Mouse (Mus musculus): ENCODE data around the gene Iglon5. TPM values are rescaled to one million over a fixed set of nuclear protein-coding genes. Genes with fewer than 3 reads are reported as not detected.

Gene Iglon5
- polyA plus RNA-seq, 1 experiment from 2014 or later = 7.3 TPM

GRCm38 (mm10) chr7:43462851-43463250 is 27.0 kb downstream of the Iglon5 start, which contains the start of gene Vsig10l:
Gene Vsig10l, plus strand, starts transcription at chr7:43463151.
- H3K9ac ChIP-seq = no peak within 1 kb of the TSS
- H3K27me3 ChIP-seq = peaks cover 38% of the 10 kb centered on the region
- 63% methylated on average over 4 of the region's 4 CpGs for WGBS
- H3K27ac ChIP-seq = no peak within 1 kb of the TSS
- ATAC-seq (ENCODE audit: low FRiP score) = no peak
- H3K9me3 ChIP-seq = no peaks in the 10 kb centered on the region
- H3K4me3 ChIP-seq = no peak within 1 kb of the TSS
- H3K4me1 ChIP-seq (replicated peaks) = peaks cover 18% of the 10 kb centered on the region
- peaks cover 5% of the 10 kb centered on the region; the same call in 1 of the 2 replicates for H3K36me3 ChIP-seq
- H3K4me2 ChIP-seq = no peak within 1 kb of the TSS

- Histone ChIP-seq H3K9ac (no peak overlapping the region), H3K4me3 (no peak overlapping the region), H3K27me3 (no peaks in the 10 kb centered on the region), H3K9me3 (no peaks in the 10 kb centered on the region), H3K36me3 (peaks cover 66% of the 10 kb centered on the region), H3K4me1 (replicated peaks) (no peaks in the 10 kb centered on the region), H3K27ac (no peak overlapping the region), H3K4me2 (no peak overlapping the region)
- no peak for ATAC-seq (ENCODE audit: low FRiP score)
- 97% methylated on average over 6 of the region's 6 CpGs for WGBS
Observed at GRCm38 (mm10) chr7:43454371-43454770, 35.5 kb downstream of the Iglon5 start.

- Histone ChIP-seq H3K27me3 (no peaks in the 10 kb centered on the region), H3K4me3 (no peak overlapping the region), H3K27ac (no peak overlapping the region), H3K36me3 (peaks cover 66% of the 10 kb centered on the region), H3K9me3 (no peaks in the 10 kb centered on the region), H3K4me1 (replicated peaks) (no peaks in the 10 kb centered on the region), H3K9ac (no peak overlapping the region), H3K4me2 (no peak overlapping the region)
- 93% methylated on average over 14 of the region's 14 CpGs for WGBS
- ATAC-seq (ENCODE audit: low FRiP score) = no peak
Observed at GRCm38 (mm10) chr7:43453599-43454355, 36.1 kb downstream of the Iglon5 start.

- no peaks in the 10 kb centered on the region for H3K9me3 ChIP-seq
- no peak overlapping the region for H3K4me2 ChIP-seq
- no peak overlapping the region for H3K9ac ChIP-seq
- ATAC-seq (ENCODE audit: low FRiP score) = no peak
- peaks cover 58% of the 10 kb centered on the region for H3K36me3 ChIP-seq
- WGBS = 42% methylated on average over 4 of the region's 4 CpGs
- no peaks in the 10 kb centered on the region for H3K4me1 ChIP-seq (replicated peaks)
- no peak overlapping the region for H3K27ac ChIP-seq
- H3K27me3 ChIP-seq = no peaks in the 10 kb centered on the region
- H3K4me3 ChIP-seq = no peak overlapping the region
Observed at GRCm38 (mm10) chr7:43452609-43453008, 37.3 kb downstream of the Iglon5 start.

- 94% methylated on average over 11 of the region's 11 CpGs for WGBS
- ATAC-seq (ENCODE audit: low FRiP score) = no peak
- no peaks in the 10 kb centered on the region for H3K9me3 ChIP-seq
- H3K27ac ChIP-seq = no peak overlapping the region
- H3K9ac ChIP-seq = no peak overlapping the region
- no peaks in the 10 kb centered on the region for H3K4me1 ChIP-seq (replicated peaks)
- peaks cover 50% of the 10 kb centered on the region for H3K36me3 ChIP-seq
- no peak overlapping the region for H3K4me2 ChIP-seq
- H3K4me3 ChIP-seq = no peak overlapping the region
- H3K27me3 ChIP-seq = no peaks in the 10 kb centered on the region
Observed at GRCm38 (mm10) chr7:43451726-43452125, 38.1 kb downstream of the Iglon5 start.

- 98% methylated on average over 2 of the region's 2 CpGs for WGBS
- no peak for ATAC-seq (ENCODE audit: low FRiP score)
- no peak overlapping the region for H3K9ac ChIP-seq
Observed at GRCm38 (mm10) chr7:43449811-43450210, 40.1 kb downstream of the Iglon5 start.

GRCm38 (mm10) chr7:43448246-43448645 is 41.6 kb downstream of the Iglon5 start:
- no peak for ATAC-seq (ENCODE audit: low FRiP score)
- H3K9ac ChIP-seq = no peak overlapping the region
- H3K36me3 ChIP-seq = peaks cover 15% of the 10 kb centered on the region
- no peak overlapping the region for H3K4me3 ChIP-seq
- WGBS = 85% methylated on average over 2 of the region's 3 CpGs
- no peak overlapping the region for H3K4me2 ChIP-seq
- H3K9me3 ChIP-seq = no peaks in the 10 kb centered on the region
- no peaks in the 10 kb centered on the region for H3K27me3 ChIP-seq
- peaks cover 12% of the 10 kb centered on the region for H3K4me1 ChIP-seq (replicated peaks)
- H3K27ac ChIP-seq = no peak overlapping the region

More at GRCm38 (mm10) chr7:43449811-43450210, 40.1 kb downstream of the Iglon5 start:
- Histone ChIP-seq H3K36me3 (peaks cover 30% of the 10 kb centered on the region), H3K27me3 (no peaks in the 10 kb centered on the region), H3K4me3 (no peak overlapping the region), H3K4me2 (no peak overlapping the region), H3K4me1 (replicated peaks) (peaks cover 5% of the 10 kb centered on the region), H3K9me3 (no peaks in the 10 kb centered on the region), H3K27ac (no peak overlapping the region)

- Histone ChIP-seq H3K36me3 (peaks cover 10% of the 10 kb centered on the region), H3K9ac (no peak overlapping the region), H3K4me1 (replicated peaks) (peaks cover 16% of the 10 kb centered on the region), H3K4me3 (no peak overlapping the region), H3K27me3 (no peaks in the 10 kb centered on the region), H3K9me3 (no peaks in the 10 kb centered on the region), H3K27ac (no peak overlapping the region), H3K4me2 (no peak overlapping the region)
- ATAC-seq (ENCODE audit: low FRiP score) = no peak
- 92% methylated on average over 4 of the region's 4 CpGs for WGBS
Observed at GRCm38 (mm10) chr7:43447801-43448200, 42.1 kb downstream of the Iglon5 start.

GRCm38 (mm10) chr7:43443917-43444293 is 46.0 kb downstream of the Iglon5 start, which contains the start of the genes Etfb and Gm45233:
Gene Etfb, plus strand, starts transcription at chr7:43444083.
Gene Gm45233, plus strand, starts transcription at chr7:43444128.
- under 1% methylated on average over 27 of the region's 27 CpGs for WGBS
- H3K9ac ChIP-seq = peak within 1 kb of the TSS; percentile 75
- no peaks in the 10 kb centered on the region for H3K27me3 ChIP-seq
- no peaks in the 10 kb centered on the region for H3K36me3 ChIP-seq
- H3K9me3 ChIP-seq = no peaks in the 10 kb centered on the region
- peak within 1 kb of the TSS; percentile 93 for H3K27ac ChIP-seq
- peak within 1 kb of the TSS; percentile 72 for H3K4me2 ChIP-seq
- H3K4me1 ChIP-seq (replicated peaks) = peaks cover 22% of the 10 kb centered on the region
- peak within 1 kb of the TSS; percentile 57 for H3K4me3 ChIP-seq
- peak; percentile 96 for ATAC-seq (ENCODE audit: low FRiP score)

- peak overlapping the region; percentile 72 for H3K4me2 ChIP-seq
- under 1% methylated on average over 36 of the region's 36 CpGs for WGBS
- H3K27me3 ChIP-seq = no peaks in the 10 kb centered on the region
- H3K27ac ChIP-seq = peak overlapping the region; percentile 93
- no peaks in the 10 kb centered on the region for H3K36me3 ChIP-seq
- peak overlapping the region; percentile 75 for H3K9ac ChIP-seq
- H3K9me3 ChIP-seq = no peaks in the 10 kb centered on the region
- peak; percentile 81 for ATAC-seq (ENCODE audit: low FRiP score)
- H3K4me3 ChIP-seq = peak overlapping the region; percentile 57
- H3K4me1 ChIP-seq (replicated peaks) = peaks cover 22% of the 10 kb centered on the region
Observed at GRCm38 (mm10) chr7:43443126-43443916, 46.6 kb downstream of the Iglon5 start.

- H3K4me1 ChIP-seq (replicated peaks) = peaks cover 22% of the 10 kb centered on the region
- ATAC-seq (ENCODE audit: low FRiP score) = no peak
- no peaks in the 10 kb centered on the region for H3K27me3 ChIP-seq
- H3K27ac ChIP-seq = peak overlapping the region; percentile 93
- peak overlapping the region; percentile 72 for H3K4me2 ChIP-seq
- H3K9me3 ChIP-seq = no peaks in the 10 kb centered on the region
- peak overlapping the region; percentile 75 for H3K9ac ChIP-seq
- WGBS = 11% methylated on average over 9 of the region's 9 CpGs
- H3K4me3 ChIP-seq = peak overlapping the region; percentile 57
- H3K36me3 ChIP-seq = no peaks in the 10 kb centered on the region
Observed at GRCm38 (mm10) chr7:43442684-43443083, 47.2 kb downstream of the Iglon5 start.

GRCm38 (mm10) chr7:43441071-43441470 is 48.8 kb downstream of the Iglon5 start:
- no peak for ATAC-seq (ENCODE audit: low FRiP score)
- H3K9ac ChIP-seq = no peak overlapping the region
- 86% methylated on average over 3 of the region's 3 CpGs for WGBS
- no peaks in the 10 kb centered on the region for H3K9me3 ChIP-seq
- H3K36me3 ChIP-seq = no peaks in the 10 kb centered on the region
- peaks cover 22% of the 10 kb centered on the region for H3K4me1 ChIP-seq (replicated peaks)
- H3K4me3 ChIP-seq = no peak overlapping the region
- no peak overlapping the region for H3K4me2 ChIP-seq
- H3K27me3 ChIP-seq = no peaks in the 10 kb centered on the region
- no peak overlapping the region for H3K27ac ChIP-seq

Data from hindbrain, embryonic 13.5 days (tissue).